Mouse (Mus musculus) spleen, postnatal 14 days (tissue): ENCODE measurements around the gene Fndc3b.

Experiments
- DNase-seq, 2 experiments: peaks; one replicate each; pipeline ENCODE4 v3.0.0; 2021 to 2022; ENCODE audit warnings: low spot score in 2 of 2

Gene Fndc3b

GRCm38 (mm10) chr3:27621176-27621575, 89.9 kb downstream of the Fndc3b start:
- DNase-seq, result no peak

- no peak for DNase-seq
Measured at GRCm38 (mm10) chr3:27617733-27618132, 93.4 kb downstream of the Fndc3b start.

GRCm38 (mm10) chr3:27617237-27617499, 93.9 kb downstream of the Fndc3b start:
- no peak for DNase-seq

- no peak for DNase-seq
Measured at GRCm38 (mm10) chr3:27616421-27617236, 94.5 kb downstream of the Fndc3b start.

- no peak for DNase-seq
Measured at GRCm38 (mm10) chr3:27615479-27615878, 95.6 kb downstream of the Fndc3b start.

- no peak for DNase-seq
Measured at GRCm38 (mm10) chr3:27613828-27614227, 97.3 kb downstream of the Fndc3b start.

- no peak for DNase-seq
Measured at GRCm38 (mm10) chr3:27613011-27613410, 98.1 kb downstream of the Fndc3b start.

GRCm38 (mm10) chr3:27611986-27612385, 99.1 kb downstream of the Fndc3b start:
- DNase-seq, result no peak

GRCm38 (mm10) chr3:27610547-27610946, 100.6 kb downstream of the Fndc3b start:
- DNase-seq, result no peak

GRCm38 (mm10) chr3:27610089-27610488, 101.0 kb downstream of the Fndc3b start:
- no peak for DNase-seq

GRCm38 (mm10) chr3:27607796-27608151, 103.3 kb downstream of the Fndc3b start:
- no peak for DNase-seq

GRCm38 (mm10) chr3:27607081-27607795, 103.9 kb downstream of the Fndc3b start:
- no peak for DNase-seq

- DNase-seq, result no peak
Measured at GRCm38 (mm10) chr3:27606626-27607025, 104.5 kb downstream of the Fndc3b start.

- no peak for DNase-seq
Measured at GRCm38 (mm10) chr3:27605613-27606012, 105.5 kb downstream of the Fndc3b start.

GRCm38 (mm10) chr3:27605081-27605480, 106.0 kb downstream of the Fndc3b start:
- DNase-seq, result no peak

GRCm38 (mm10) chr3:27604629-27605028, 106.5 kb downstream of the Fndc3b start:
- DNase-seq, result no peak

- no peak for DNase-seq
Measured at GRCm38 (mm10) chr3:27603905-27604620, 107.0 kb downstream of the Fndc3b start.

GRCm38 (mm10) chr3:27600645-27601044, 110.5 kb downstream of the Fndc3b start:
- DNase-seq, result no peak

GRCm38 (mm10) chr3:27600197-27600596, 110.9 kb downstream of the Fndc3b start:
- DNase-seq, result no peak

- no peak for DNase-seq
Measured at GRCm38 (mm10) chr3:27598437-27599382, 112.4 kb downstream of the Fndc3b start.

GRCm38 (mm10) chr3:27593485-27594138, 117.5 kb downstream of the Fndc3b start:
- no peak for DNase-seq
